Comparison of ENCODE assay signal across 8 mouse cellular contexts in genomic region chr15:100635851-100636645, GRCm38 (mm10). TPM values are rescaled to one million over a fixed set of nuclear protein-coding genes. Genes with fewer than 3 reads are reported as not detected.
DNase-seq lines count a peak whose midpoint lies in the region; ATAC-seq lines count a peak whose summit lies in the region.

No protein-coding gene starts in this region.

- no peak for ATAC-seq in hindbrain, embryonic 12.5 days (ENCODE audit: low FRiP score)
- no peak for ATAC-seq in midbrain, embryonic 13.5 days
- no peak for ATAC-seq in erythroid progenitor cell, adult 5-6 weeks (replicated peaks; ENCODE audit: low FRiP score, poor library complexity, severe bottlenecking)

- H3K9ac ChIP-seq in hindbrain, embryonic 12.5 days, result peak overlapping the region; percentile 40
- H3K9ac ChIP-seq in midbrain, embryonic 13.5 days (replicated peaks), result peak overlapping the region; percentile 49; the same call in 1 of the 2 replicates

- H3K9me3 ChIP-seq in hindbrain, embryonic 12.5 days (replicated peaks), result no peaks in the 10 kb centered on the region
- H3K9me3 ChIP-seq in midbrain, embryonic 13.5 days, result no peaks in the 10 kb centered on the region

- H3K4me1 ChIP-seq in brown adipose tissue, adult 24 weeks (ENCODE audit: control insufficient read depth, insufficient read depth, insufficient read length, low read length), result peaks cover 21% of the 10 kb centered on the region
- peaks cover 13% of the 10 kb centered on the region for H3K4me1 ChIP-seq in hindbrain, embryonic 12.5 days
- H3K4me1 ChIP-seq in midbrain, embryonic 13.5 days (replicated peaks), result peaks cover 14% of the 10 kb centered on the region

- H3K27me3 ChIP-seq in hindbrain, embryonic 12.5 days, result peaks cover 62% of the 10 kb centered on the region
- peaks cover 71% of the 10 kb centered on the region for H3K27me3 ChIP-seq in midbrain, embryonic 13.5 days

- no peaks in the 10 kb centered on the region for H3K36me3 ChIP-seq in hindbrain, embryonic 12.5 days
- no peaks in the 10 kb centered on the region for H3K36me3 ChIP-seq in midbrain, embryonic 13.5 days

- peak overlapping the region; percentile 91 for H3K4me3 ChIP-seq in brown adipose tissue, adult 24 weeks (ENCODE audit: insufficient read depth, low read depth, low read length)
- H3K4me3 ChIP-seq in hindbrain, embryonic 12.5 days, result peak overlapping the region; percentile 46
- peak overlapping the region; percentile 47 for H3K4me3 ChIP-seq in midbrain, embryonic 13.5 days (replicated peaks)

- H3K27ac ChIP-seq in brown adipose tissue, adult 24 weeks (replicated peaks; ENCODE audit: low read depth, low read length), result peak overlapping the region; percentile 69
- H3K27ac ChIP-seq in hindbrain, embryonic 12.5 days, result no peak overlapping the region
- no peak overlapping the region for H3K27ac ChIP-seq in midbrain, embryonic 13.5 days

- whole genome bisulfite sequencing in hindbrain, embryonic 12.5 days, result 4% methylated on average over 38 of the region's 38 CpGs
- WGBS in midbrain, embryonic 13.5 days, result 3% methylated on average over 38 of the region's 38 CpGs

- peak; percentile 11 for DNase-seq in kidney, adult 9 months
- no peak for DNase-seq in kidney, adult 11 months
- no peak for DNase-seq in natural killer cell, adult 2 months (ENCODE audit: low spot score in 2 of 2)
- DNase-seq in spleen, postnatal 14 days (ENCODE audit: low spot score in 2 of 2), result no peak

- H3K4me2 ChIP-seq in hindbrain, embryonic 12.5 days (replicated peaks), result peak overlapping the region; percentile 69
- H3K4me2 ChIP-seq in midbrain, embryonic 13.5 days (replicated peaks), result peak overlapping the region; percentile 78

RNA-seq across cellular contexts. Expression of gene Smagp, which starts 0.7 kb away (rescaled TPM):
- polyA plus RNA-seq in brown adipose tissue, adult 24 weeks (2012; ENCODE audit: insufficient read depth, insufficient read length, missing spikeins), result 25.6 and 29.4 TPM in 2 replicates
- polyA plus RNA-seq in hindbrain, embryonic 12.5 days (2016; fragmentation: Nextera tagmentation; extraction: Ambion mirVana), result 5.0 and 5.6 TPM in 2 replicates
- 2.4 and 2.9 TPM in 2 replicates for polyA plus RNA-seq in midbrain, embryonic 13.5 days (2015; fragmentation: Nextera tagmentation; extraction: Ambion mirVana)
- 3.6 TPM in 1 of 2 replicates, not detected in the other for total RNA-seq in erythroid progenitor cell, adult 5-6 weeks (2015; ENCODE audit: low replicate concordance)
- 2.6 TPM in 1 of 2 replicates, not detected in the other for total RNA-seq in erythroid progenitor cell, adult 5-6 weeks (2017; ENCODE audit: low replicate concordance)

RNA-seq across cellular contexts. Expression of gene Dazap2, which starts 20.9 kb away (rescaled TPM):
- 128 and 130 TPM in 2 replicates for polyA plus RNA-seq in brown adipose tissue, adult 24 weeks (2012; ENCODE audit: insufficient read depth, insufficient read length, missing spikeins)
- 168 and 176 TPM in 2 replicates for polyA plus RNA-seq in hindbrain, embryonic 12.5 days (2016; fragmentation: Nextera tagmentation; extraction: Ambion mirVana)
- polyA plus RNA-seq in midbrain, embryonic 13.5 days (2015; fragmentation: Nextera tagmentation; extraction: Ambion mirVana), result 162 and 166 TPM in 2 replicates
- 203 and 210 TPM in 2 replicates for total RNA-seq in erythroid progenitor cell, adult 5-6 weeks (2015; ENCODE audit: low replicate concordance)
- 79.8 and 101 TPM in 2 replicates for total RNA-seq in erythroid progenitor cell, adult 5-6 weeks (2017; ENCODE audit: low replicate concordance)

RNA-seq across cellular contexts. Expression of gene Bin2, which starts 33.3 kb away (rescaled TPM):
- polyA plus RNA-seq in brown adipose tissue, adult 24 weeks (2012; ENCODE audit: insufficient read depth, insufficient read length, missing spikeins), result 0.79 and 1.4 TPM in 2 replicates
- 3.0 and 3.4 TPM in 2 replicates for polyA plus RNA-seq in hindbrain, embryonic 12.5 days (2016; fragmentation: Nextera tagmentation; extraction: Ambion mirVana)
- polyA plus RNA-seq in midbrain, embryonic 13.5 days (2015; fragmentation: Nextera tagmentation; extraction: Ambion mirVana), result 1.2 and 1.3 TPM in 2 replicates
- total RNA-seq in erythroid progenitor cell, adult 5-6 weeks (2015; ENCODE audit: low replicate concordance), result 29.8 and 50.5 TPM in 2 replicates
- total RNA-seq in erythroid progenitor cell, adult 5-6 weeks (2017; ENCODE audit: low replicate concordance), result 18.3 and 37.0 TPM in 2 replicates

RNA-seq across cellular contexts. Expression of gene Pou6f1, which starts 36.3 kb away (rescaled TPM):
- polyA plus RNA-seq in brown adipose tissue, adult 24 weeks (2012; ENCODE audit: insufficient read depth, insufficient read length, missing spikeins), result 9.6 and 16.4 TPM in 2 replicates
- 28.9 and 38.6 TPM in 2 replicates for polyA plus RNA-seq in hindbrain, embryonic 12.5 days (2016; fragmentation: Nextera tagmentation; extraction: Ambion mirVana)
- 45.5 and 47.8 TPM in 2 replicates for polyA plus RNA-seq in midbrain, embryonic 13.5 days (2015; fragmentation: Nextera tagmentation; extraction: Ambion mirVana)
- total RNA-seq in erythroid progenitor cell, adult 5-6 weeks (2015; ENCODE audit: low replicate concordance), result 3.2 and 4.6 TPM in 2 replicates
- total RNA-seq in erythroid progenitor cell, adult 5-6 weeks (2017; ENCODE audit: low replicate concordance), result 1.7 TPM in 1 of 2 replicates, not detected in the other

RNA-seq across cellular contexts. Expression of gene Cela1, which starts 51.7 kb away (rescaled TPM):
- 19.3 and 22.2 TPM in 2 replicates for polyA plus RNA-seq in brown adipose tissue, adult 24 weeks (2012; ENCODE audit: insufficient read depth, insufficient read length, missing spikeins)
- polyA plus RNA-seq in hindbrain, embryonic 12.5 days (2016; fragmentation: Nextera tagmentation; extraction: Ambion mirVana), result 1.6 and 1.9 TPM in 2 replicates
- polyA plus RNA-seq in midbrain, embryonic 13.5 days (2015; fragmentation: Nextera tagmentation; extraction: Ambion mirVana), result 0.34 and 1.1 TPM in 2 replicates
- total RNA-seq in erythroid progenitor cell, adult 5-6 weeks (2015; ENCODE audit: low replicate concordance), result 56.2 and 77.8 TPM in 2 replicates
- 26.6 and 30.5 TPM in 2 replicates for total RNA-seq in erythroid progenitor cell, adult 5-6 weeks (2017; ENCODE audit: low replicate concordance)
